Mouse (Mus musculus): Measurements from ENCODE around the gene Ubald2. TPM values are rescaled to one million over a fixed set of nuclear protein-coding genes. Genes with fewer than 3 reads are reported as not detected.
A peak's percentile ranks its signal among the peaks of the same experiment; 100 is the strongest.
"Not testable (repeated sequence)": the region's sequence is repeated elsewhere in the genome, so short reads cannot be mapped to it uniquely, and the experiment has no call there.

The Ubald2 gene
- total RNA-seq, 2 experiments from 2014 or later: 40.4 to 44.9 TPM

DNA sequence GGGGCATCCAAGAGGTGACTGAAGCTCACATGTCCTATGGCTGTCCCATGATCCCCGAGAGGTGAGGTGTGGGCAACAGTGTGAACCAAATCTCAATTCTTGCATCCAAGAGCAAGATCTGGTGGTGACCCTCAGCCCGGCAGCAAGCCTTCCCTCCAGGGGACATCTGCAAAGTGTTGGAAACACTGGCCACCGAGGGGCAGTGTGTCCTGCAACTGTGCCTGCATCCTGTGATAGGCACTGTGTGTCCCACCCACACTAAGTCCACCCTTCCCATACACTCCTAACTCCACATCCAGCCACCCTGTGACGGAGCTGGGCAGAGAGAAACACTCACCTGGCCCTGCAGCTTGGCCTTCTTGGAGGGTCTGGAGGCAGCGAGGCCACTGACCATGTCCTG, 13.9 kb downstream of the Ubald2 start:
- intact Hi-C loops (cut with DNase I): loop anchor here (5.0 kb wide), 2 partner anchors 61 to 221 kb away; no protein-coding TSS in a partner anchor
- no peak for DNase-seq

DNA sequence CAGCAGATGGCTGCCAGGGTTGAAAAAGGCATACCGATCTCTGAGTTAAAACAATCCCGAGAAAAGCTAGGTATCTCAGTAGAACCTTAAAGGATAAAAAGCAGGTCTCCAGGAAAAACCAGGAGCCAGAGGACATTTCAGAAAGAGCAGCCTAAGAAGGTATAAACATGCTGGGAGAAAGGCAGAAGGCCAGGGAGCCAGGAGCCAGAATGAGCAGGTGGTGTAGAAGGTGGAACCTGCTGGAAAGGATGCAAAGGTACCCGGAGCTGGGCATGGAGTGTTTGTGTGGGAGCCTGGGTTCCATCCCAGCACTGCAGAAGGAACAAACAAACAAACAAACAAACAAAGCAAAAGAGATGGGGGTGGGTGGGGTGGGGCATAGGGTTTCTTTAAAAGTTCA, 15.4 kb downstream of the Ubald2 start:
- DNase-seq: no peak
- intact Hi-C loops (cut with DNase I): loop anchor here (5.0 kb wide), 2 partner anchors 62 to 222 kb away; no protein-coding TSS in a partner anchor

DNA sequence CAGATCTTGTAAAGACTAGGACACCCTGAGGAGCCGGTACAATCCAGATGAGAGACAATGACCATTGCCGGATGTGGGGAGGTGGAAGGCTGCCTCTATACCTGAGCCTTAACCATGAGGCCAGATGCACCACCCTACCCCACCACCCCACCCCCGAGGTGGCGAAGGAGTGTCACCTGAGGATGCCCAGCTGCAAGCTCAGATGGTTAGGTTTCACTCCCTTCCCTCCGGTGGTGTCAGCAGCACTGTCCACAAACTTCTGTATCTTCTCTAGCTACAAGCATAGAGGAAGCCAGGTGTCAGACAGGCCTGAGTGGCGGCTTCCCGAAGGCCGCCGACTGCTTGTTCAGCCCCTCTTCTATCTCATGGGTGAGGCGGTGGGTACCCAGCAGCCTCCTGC, 20.0 kb downstream of the Ubald2 start:
- intact Hi-C loops (cut with DNase I): no loop called here
- no peak for DNase-seq

DNA sequence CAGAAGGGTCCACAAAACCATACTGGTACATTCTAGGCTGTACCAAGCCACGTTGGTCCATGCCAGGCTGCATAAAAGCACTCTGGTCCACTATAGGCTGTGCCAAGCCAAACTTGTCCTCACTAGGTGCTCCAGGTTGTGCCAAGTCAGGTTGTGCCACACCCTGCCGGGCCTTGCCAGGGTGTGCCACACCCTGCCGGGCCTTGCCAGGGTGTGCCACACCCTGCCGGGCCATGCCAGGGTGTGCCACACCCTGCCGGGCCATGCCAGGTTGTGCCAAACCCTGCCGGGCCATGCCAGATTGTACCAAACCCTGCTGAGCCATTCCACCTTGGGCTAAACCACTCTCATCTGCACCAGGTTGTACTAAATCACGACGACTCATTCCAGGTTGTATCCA, 22.3 kb downstream of the Ubald2 start:
- intact Hi-C loops (cut with DNase I): no loop called here
- no peak for DNase-seq

DNA sequence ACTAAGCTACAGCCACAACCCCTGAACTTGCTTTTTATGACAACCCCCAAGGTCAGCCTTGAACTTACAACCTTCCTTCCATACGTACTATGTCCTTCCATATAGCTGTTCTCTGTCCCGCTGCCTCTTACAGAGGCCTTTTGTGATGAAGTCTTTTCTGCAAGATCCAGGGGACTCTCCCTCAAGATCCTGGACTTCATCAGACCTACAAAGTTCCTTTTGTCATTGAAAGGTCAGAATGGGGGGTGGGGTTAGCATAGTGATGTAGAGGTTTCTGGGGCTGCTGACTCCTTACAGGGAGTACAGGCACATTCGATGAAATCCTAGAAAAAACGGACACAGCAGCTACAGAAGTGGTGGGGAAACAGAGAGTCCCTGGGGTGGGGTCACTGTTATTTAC, 25.9 kb downstream of the Ubald2 start:
- no peak for DNase-seq
- intact Hi-C loops (cut with DNase I): loop anchor here (5.0 kb wide), 1 partner anchor 312 kb away; no protein-coding TSS in a partner anchor

DNA sequence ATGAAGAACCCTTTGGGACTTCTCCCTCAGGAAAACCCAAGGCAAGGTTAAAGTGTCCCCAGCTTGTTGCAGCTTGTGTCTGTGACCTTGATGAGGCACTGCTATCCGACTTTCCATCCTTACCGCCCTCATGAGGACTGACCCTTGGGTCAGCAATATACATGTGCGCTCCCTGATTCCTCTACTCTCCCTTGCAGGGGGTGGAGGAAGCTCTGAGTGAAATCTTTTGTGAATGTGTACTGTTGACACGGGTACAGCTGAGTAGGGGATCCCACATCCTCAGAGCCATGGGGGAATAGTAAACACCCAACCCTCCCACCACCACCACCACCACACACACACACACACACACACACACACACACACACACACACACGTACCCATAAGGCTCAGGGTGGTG, 29.4 kb downstream of the Ubald2 start:
- intact Hi-C loops (cut with DNase I): loop anchor here (5.0 kb wide), 1 partner anchor 316 kb away; no protein-coding TSS in a partner anchor
- no peak for DNase-seq

DNA sequence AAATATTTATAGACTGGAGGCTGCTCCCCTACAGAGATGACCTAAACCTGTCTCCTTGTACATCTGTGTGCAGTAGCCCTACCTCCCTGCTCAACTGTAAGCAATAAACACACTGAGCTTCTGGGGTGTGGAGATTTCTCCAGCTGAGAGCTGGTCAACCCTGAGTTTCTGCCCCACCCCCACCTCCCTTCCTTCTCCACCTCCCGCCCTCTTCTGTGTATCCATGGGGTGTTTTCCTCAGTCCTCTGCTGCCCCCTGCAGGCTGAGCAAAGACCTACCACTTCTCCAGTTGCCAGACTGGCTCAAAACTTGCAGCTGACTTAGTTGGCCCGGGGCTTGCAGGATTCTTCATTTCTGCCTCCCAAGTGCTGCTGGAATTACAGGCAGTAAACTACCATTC, 29.9 kb downstream of the Ubald2 start:
- intact Hi-C loops (cut with DNase I): loop anchor here (1.0 to 5.0 kb wide), 3 partner anchors 145 to 317 kb away; no protein-coding TSS in a partner anchor
- DNase-seq: peak; percentile 85 to 87

DNA sequence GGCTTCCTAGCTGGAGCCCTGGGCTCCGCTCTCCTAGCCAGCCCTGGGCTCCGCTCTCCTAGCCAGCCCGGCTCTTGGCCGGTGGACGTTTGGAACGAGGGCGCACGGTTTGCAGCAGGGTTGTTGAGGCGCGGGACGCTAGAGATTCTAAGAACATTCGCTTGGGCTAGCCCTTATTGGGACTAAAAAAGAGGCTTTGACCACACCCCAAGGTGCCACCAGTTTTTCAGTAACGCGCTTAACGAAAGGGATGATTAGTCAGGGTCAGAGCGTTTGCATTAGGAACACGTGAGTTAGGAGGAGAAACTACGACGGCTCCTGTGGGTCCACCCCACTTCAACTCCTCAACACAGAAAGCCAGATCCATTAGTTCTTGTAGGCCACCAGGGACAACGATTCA, 32.2 kb downstream of the Ubald2 start, which contains the start of gene Qrich2:
Qrich2 (minus strand) TSS at position 101 of the 400 bp plus-strand sequence.
- no peak for DNase-seq
- intact Hi-C loops (cut with DNase I): no loop called here

DNA sequence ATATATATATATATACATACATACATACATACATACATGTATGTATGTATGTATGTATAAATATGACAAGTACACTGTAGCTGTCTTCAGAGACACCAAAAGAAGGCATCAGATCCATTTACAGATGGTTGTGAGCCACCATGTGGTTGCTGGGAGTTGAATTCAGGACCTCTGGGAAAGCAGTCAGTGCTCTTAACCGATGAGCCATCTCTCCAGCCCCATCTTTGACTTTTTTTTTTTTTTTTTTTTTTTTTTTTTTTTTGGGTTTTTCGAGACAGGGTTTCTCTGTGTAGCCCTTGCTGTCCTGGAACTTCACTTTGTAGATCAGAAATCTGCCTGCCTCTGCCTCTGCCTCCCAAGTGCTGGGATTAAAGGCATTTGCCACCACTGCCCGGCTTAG, 34.4 kb downstream of the Ubald2 start:
- DNase-seq; intact Hi-C loops (cut with DNase I): not testable (repeated sequence)

DNA sequence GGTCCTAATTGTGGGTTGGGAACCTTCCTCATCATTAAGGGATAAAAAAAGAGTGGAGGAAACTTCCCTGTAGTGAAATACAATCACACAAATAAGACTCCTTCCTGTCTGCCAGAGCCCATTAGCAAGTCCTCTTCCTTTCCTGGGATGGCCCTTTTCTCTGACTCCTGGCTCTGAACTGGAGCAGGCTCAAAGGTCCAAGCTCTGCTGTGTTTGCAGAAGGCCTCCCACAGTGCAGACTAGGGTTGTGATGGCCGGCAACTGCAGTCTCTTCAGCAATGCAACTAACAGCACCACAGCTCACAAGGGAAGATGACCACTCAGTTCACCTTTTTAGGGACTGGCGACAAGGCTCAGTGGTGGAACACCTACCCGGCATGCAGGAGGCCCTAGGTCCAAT, 36.4 kb downstream of the Ubald2 start:
- intact Hi-C loops (cut with DNase I): no loop called here
- DNase-seq: no peak

DNA sequence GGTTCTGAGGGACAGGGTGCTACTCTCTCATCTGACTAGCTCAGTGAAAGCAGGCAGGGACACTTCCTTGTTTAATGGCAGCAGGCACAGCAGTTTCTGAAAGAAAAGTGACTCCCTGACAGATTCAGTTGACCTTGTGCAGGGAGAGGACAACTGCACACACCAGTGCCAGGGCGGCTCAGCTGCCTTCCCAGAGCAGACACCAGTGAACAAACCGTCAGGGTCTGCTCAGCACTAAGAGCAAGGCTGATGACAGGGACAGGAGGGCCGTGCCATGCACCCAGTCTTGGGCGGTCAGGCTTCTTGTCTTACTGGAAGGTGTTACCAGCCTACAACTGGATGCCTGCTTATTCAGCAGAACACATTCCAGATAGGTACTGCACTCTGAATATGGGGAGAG, 37.0 kb downstream of the Ubald2 start:
- no peak for DNase-seq
- intact Hi-C loops (cut with DNase I): no loop called here

DNA sequence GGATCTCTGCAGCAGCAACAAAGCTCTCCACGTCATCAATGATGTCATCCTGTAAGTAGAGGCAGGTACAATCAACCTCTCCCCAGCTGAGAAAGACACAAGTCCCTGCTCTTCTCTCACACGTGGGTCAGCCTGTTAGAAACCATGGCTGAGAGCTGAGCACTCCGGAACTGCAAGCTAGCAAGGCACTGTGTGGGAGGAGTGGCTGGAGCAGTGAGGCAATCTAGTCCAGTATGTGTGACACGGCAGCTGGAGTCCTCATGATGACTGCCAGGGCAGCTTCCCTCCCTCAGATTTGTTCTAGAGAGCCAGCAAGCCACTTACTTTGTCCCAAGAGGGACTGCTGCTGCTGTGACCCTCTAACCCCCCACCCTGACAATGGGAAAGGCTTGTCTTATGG, 38.4 kb downstream of the Ubald2 start:
- no peak for DNase-seq
- intact Hi-C loops (cut with DNase I): no loop called here

DNA sequence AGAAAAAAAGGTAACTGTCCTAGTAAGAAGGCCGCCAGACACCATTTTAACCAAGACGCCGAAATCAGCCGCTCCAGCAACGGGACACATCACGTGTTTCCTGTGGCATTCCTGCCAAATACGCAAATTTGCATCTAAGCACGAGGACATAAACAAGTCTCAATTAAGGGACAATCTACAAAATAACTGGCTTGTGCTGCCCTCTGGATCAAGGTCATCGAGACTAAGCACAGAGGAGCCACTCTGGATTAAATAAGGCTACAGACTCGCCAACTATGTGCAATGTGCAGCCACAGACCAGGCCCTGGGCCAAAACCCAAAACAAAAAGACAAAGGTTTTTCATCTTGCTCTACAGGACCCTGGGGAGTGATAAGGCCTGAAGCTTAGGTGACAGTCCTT, 42.1 kb downstream of the Ubald2 start:
- DNase-seq: peak in 1 of 2 experiments; percentile 29
- intact Hi-C loops (cut with DNase I): no loop called here

DNA sequence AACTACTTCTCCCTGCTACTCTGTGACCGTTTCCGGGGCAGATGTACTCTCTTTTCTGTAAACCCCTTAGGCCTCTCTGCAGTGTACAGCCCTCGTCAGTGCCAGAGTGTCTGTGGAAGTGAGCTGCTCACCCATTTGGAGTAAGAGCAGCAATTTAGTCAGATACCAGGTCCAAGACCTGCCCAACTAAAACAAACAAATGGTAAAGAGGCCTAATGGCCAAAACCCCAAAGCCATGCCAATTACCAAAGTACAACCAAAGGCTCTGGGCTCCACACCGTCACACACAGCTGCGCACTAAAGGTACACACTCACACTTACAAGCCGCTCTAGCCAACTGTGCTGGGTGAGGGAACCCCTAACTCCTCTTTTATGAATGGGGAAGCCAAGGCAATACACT, 42.8 kb downstream of the Ubald2 start:
- DNase-seq: no peak
- intact Hi-C loops (cut with DNase I): no loop called here

DNA sequence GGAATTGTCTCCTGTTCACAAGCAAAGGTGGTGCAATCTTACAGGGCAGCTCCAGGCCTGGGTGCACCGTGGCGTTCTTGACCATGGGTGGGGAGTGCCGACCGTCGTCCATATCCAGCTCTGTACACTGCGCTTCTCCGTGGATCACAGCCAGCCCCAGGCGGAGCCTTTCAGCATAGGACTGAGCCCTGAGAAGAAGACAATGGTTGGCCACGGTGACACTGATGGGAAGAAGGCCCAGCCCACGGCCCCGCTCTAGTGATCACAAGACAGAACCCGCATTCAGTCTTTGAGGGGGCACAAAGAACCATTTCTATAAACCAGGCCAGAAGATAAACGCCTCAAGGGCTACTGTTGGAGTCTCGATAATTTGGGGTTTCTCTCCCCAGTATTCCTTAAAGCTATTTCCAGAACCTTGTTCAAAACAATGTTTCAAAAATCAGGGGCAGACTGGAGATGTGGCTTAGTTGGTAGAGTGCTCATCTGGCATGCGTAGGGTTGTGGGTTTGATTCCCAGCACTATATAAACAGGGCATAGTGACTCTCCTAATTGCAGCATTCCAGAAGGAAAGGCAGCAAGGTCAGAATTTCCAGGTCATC, 43.4 kb downstream of the Ubald2 start:
- intact Hi-C loops (cut with DNase I): no loop called here
- DNase-seq: no peak

DNA sequence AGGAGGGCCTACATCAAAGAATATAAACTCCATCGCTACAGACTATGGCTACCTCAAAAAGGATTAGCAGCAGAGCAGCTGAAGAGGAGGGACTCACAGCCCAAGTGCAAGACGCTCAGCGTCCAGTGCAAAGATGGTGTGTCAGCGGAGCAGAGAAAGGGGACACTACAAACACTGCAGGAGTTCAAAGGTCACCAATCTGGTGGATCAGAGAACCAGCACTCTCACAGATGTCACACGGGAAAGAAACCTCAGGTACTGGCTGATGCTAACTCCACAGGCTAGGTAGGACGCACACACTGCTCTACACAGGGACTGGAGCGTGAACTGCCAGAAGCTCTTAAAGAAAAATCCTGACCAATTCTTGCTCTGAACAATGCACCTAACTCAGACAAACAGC, 45.1 kb downstream of the Ubald2 start:
- intact Hi-C loops (cut with DNase I): no loop called here
- no peak for DNase-seq

DNA sequence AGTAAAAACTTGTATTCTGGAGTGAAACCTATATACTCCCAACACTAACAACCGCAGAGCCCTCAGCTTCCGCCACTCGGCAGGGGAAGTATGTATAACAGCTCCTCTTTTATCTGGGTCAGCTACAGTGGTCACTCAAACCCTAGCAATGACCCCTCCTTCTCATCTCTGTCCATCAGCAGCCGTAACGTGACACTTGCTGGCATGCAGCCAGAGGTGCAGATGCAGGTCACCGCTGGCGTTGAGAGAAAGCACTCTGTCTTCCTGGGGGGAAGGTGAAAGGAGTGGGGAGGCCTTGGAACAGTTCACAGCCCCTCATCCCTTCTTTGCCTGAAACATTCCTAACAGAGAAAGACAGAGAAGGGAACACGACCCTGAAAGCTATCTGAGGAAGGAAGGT, 45.9 kb downstream of the Ubald2 start:
- no peak for DNase-seq
- intact Hi-C loops (cut with DNase I): no loop called here

DNA sequence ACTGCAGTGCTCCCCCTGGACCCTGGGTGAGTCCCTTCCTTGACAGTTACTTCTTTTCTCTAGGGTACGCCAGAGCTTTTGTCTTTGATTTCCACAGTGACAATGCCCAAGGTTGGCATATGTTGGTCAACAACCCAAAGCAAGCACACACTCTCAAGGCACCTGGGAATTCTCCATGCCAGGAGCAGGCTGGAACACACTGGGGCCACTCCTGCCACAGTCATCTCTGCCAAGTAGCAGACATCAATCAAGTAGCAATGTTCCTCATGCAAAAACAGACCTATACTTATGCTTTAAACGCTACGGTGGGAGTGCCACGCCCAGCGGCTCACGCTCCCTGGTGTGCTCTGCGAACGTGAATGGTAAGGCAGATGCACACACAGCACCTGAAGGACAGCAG, 47.1 kb downstream of the Ubald2 start:
- DNase-seq: no peak
- intact Hi-C loops (cut with DNase I): no loop called here

DNA sequence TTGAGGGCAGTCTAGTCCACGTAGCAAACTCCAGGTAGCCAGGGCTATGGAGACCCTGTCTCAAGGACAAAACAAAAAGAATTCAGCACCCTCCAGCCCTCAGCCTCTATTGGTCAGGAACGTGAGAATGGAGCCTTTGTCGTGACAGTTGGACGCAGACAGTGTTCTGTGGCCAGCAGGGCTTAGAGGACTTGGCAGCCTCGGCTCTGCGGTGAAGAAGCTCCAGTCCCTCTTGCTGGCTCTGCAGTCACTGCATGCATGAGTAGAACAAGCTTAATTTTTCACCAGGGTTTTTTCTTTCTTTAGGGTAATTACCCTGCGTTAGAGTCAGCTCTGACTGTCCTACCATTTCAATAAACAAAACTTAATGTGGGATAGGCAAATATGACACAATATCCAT, 47.9 kb downstream of the Ubald2 start:
- intact Hi-C loops (cut with DNase I): no loop called here

DNA sequence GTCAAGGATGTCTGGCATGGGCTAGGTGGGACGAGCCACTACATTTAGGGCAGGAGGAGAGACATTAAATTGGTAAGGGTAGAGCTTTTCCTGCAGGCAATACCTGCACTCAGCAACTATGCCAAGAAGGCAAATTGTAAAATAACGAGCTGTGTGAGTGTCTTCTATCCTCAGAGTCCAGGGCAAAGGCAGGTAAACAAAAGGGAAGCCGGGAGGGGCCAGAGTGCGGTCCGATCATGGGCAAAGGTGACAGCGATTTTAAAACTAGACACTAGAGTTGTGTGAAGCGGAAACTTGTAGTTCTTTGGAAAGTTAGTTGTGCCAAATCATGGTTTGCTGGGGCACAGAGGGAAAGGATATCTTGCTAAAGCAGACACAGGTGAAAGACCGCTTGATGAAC, 50.4 kb downstream of the Ubald2 start:
- DNase-seq: no peak
- intact Hi-C loops (cut with DNase I): no loop called here

More for the DNA sequence above, 47.9 kb downstream of the Ubald2 start:
- no peak for DNase-seq

DNA sequence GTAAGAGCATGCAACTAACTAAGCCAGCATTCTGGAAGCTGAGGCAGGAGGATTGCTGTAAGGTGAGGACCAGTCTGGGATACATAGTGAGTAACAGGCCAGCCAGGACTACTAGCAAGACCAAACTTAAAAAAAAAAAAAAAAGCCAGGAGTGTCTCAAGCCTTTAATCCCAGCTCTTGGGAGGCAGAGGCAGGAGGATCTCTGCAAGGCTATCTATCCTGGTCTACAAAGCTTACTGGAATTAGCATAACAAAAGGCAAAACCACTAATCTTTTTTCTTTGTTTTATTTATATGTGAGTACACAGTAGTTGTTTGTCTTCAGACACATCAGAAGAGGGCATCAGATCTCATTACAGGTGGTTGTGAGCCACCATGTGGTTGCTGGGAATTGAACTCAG, 54.3 kb downstream of the Ubald2 start:
- intact Hi-C loops (cut with DNase I): no loop called here
- DNase-seq: no peak

Data from heart, postnatal 36 days (tissue).